Mouse (Mus musculus) cerebellum, adult 2 months (tissue): ENCODE results near the gene Pld5.

Experiments used
- CTCF ChIP-seq: fragments of 200-500 bp; IDR thresholded peaks from 2 replicates; pipeline ENCODE4 v1.5.1; 2011; ENCODE audit warnings: low read depth, mild to moderate bottlenecking, control low read depth, low read length, moderate library complexity, borderline replicate concordance; ENCODE audit not compliant: insufficient read depth
- POLR2A ChIP-seq: fragments of 200-500 bp; IDR thresholded peaks from 2 replicates; pipeline ENCODE4 v1.6.1; 2011; ENCODE audit warnings: low read length, control low read depth, borderline replicate concordance; ENCODE audit not compliant: insufficient read depth

- TF ChIP-seq CTCF (no peak), POLR2A (no peak)
Measured at GRCm38 (mm10) chr1:176167114-176167513, 108.0 kb downstream of the Pld5 start.
